Mouse (Mus musculus): ENCODE measurements around the gene Map6. TPM values are rescaled to one million over a fixed set of nuclear protein-coding genes. Genes with fewer than 3 reads are reported as not detected.
A peak's percentile ranks its signal among the peaks of the same experiment; 100 is the strongest.

Gene Map6
- total RNA-seq (2015; ENCODE audit: low replicate concordance) (not detected in 2 replicates), total RNA-seq (2017; ENCODE audit: low replicate concordance) (not detected in 2 replicates)

- ATAC-seq (replicated peaks; ENCODE audit: low FRiP score, poor library complexity, severe bottlenecking): no peak
Observed at GRCm38 (mm10) chr7:99267251-99267896, at the start of gene Map6. Gene Map6, plus strand, starts transcription at chr7:99267447.

- no peak for ATAC-seq (replicated peaks; ENCODE audit: low FRiP score, poor library complexity, severe bottlenecking)
Observed at GRCm38 (mm10) chr7:99224225-99224624, 43.0 kb upstream of the Map6 start.

GRCm38 (mm10) chr7:99224648-99225190 is 42.5 kb upstream of the Map6 start:
- no peak for ATAC-seq (replicated peaks; ENCODE audit: low FRiP score, poor library complexity, severe bottlenecking)

- ATAC-seq (replicated peaks; ENCODE audit: low FRiP score, poor library complexity, severe bottlenecking): no peak
Observed at GRCm38 (mm10) chr7:99225421-99225820, 41.8 kb upstream of the Map6 start.

- no peak for ATAC-seq (replicated peaks; ENCODE audit: low FRiP score, poor library complexity, severe bottlenecking)
Observed at GRCm38 (mm10) chr7:99226662-99227061, 40.6 kb upstream of the Map6 start.

DNA sequence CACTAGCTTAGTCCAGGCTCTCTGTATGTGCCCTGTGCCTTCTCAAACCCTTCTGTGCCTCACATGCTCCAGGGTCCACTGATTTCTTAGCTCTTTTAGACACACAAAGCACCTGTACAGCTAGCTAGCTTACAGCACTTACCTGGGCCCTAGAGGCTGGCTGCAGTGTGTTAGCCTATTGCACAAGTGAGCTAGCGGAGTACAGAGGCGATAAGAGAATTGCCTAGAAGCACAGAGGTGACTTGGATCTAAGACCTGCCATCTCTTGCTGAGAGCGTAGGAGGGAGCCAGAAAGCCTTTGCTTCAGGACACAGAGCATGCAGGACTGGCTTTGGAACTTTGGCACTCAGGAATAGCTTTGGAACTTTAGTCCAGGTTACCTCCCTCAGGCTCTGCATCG is 40.0 kb upstream of the Map6 start:
- ATAC-seq (replicated peaks; ENCODE audit: low FRiP score, poor library complexity, severe bottlenecking): no peak

GRCm38 (mm10) chr7:99228825-99229224 is 38.4 kb upstream of the Map6 start:
- no peak for ATAC-seq (replicated peaks; ENCODE audit: low FRiP score, poor library complexity, severe bottlenecking)

DNA sequence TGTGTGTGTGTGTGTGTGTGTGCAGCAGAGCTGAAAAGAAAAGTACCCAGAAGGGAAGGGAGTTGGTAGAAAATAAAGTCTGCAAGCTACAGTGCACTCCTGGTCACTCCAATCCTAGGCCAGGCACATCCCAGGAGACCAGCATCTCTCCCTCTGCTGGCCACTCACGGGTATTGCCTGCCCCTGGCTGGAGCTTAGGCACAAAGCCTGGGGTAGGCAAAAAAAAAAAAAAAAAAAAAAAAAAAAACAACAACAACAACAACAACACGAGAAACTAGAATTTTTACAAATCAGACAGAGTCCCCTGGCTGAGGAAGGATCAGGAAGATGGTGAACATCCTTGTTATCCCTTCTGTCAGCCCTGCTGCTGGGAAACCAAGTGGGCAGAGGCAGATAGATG is 37.8 kb upstream of the Map6 start:
- no peak for ATAC-seq (replicated peaks; ENCODE audit: low FRiP score, poor library complexity, severe bottlenecking)

DNA sequence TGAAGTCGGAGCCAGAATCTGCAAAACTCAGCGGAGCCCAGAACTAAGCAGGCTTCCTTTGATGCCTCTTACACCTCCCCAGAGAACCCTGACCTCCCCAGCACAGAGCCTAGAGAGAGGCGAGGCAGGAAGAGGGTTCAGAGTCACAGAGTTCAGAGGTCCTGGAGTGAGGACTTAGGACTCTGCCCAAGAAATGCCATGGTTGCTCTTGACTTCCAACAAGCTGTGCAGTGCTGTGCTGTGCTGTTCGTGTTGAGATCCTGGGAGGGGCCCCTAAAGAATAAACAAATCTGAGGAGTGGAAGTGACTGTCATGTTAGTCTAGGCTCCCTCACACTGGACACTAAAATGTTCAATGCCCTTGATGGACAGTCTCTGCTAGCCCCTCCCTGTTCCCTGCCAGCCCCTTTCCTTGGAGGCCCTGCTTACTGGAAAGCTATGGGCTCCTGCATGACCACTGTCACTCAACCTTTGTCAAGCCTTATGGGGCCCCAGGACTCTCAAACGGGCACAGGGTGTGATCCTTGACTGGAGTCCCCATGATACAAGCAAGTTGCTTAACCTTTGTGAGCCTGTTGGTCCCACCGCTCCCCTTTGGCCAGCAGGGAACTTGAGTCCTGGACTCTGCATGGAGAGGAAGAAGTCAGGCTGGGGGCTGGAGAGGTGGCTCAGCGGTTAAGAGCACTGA is 37.0 kb upstream of the Map6 start:
- ATAC-seq (replicated peaks; ENCODE audit: low FRiP score, poor library complexity, severe bottlenecking): no peak

- ATAC-seq (replicated peaks; ENCODE audit: low FRiP score, poor library complexity, severe bottlenecking): no peak
Observed at GRCm38 (mm10) chr7:99232571-99232970, 34.7 kb upstream of the Map6 start.

DNA sequence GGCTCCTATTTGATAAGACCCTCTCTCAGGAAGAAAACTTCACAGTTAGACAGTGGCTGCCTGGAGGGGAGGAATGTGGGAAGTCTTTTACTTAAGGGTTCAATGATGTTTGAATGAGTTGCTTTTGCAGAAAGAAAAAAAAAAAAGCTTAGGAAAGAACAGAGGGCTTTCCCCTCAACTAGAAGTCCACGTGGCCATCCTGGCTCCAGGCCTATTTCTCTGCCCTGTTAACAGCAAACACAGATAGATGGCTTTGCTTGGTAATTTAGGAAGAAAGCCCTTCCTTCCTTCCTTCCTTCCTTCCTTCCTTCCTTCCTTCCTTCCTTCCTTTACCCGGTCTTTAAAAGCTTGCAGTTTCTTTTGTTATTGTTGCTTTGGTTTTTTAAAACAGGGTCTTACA is 32.3 kb upstream of the Map6 start:
- no peak for ATAC-seq (replicated peaks; ENCODE audit: low FRiP score, poor library complexity, severe bottlenecking)

DNA sequence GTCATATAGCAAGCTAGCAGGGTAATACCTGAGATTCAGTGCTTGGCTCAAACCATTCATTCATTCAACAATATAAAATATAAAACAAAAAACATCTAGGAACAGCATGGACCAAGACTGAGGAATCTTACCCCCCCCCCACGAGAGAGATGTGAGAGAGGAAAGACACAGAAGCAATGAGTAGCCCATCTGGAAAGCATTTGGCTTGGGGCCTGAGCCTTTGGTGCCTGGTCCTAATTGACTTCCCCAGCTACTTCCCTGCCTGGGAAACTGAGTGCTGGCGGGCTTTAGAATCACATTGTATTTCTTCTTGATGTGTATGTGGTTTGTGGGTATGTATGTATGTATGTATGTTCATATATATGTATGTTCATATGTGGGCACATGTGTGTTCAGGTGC is 31.6 kb upstream of the Map6 start:
- ATAC-seq (replicated peaks; ENCODE audit: low FRiP score, poor library complexity, severe bottlenecking): no peak

DNA sequence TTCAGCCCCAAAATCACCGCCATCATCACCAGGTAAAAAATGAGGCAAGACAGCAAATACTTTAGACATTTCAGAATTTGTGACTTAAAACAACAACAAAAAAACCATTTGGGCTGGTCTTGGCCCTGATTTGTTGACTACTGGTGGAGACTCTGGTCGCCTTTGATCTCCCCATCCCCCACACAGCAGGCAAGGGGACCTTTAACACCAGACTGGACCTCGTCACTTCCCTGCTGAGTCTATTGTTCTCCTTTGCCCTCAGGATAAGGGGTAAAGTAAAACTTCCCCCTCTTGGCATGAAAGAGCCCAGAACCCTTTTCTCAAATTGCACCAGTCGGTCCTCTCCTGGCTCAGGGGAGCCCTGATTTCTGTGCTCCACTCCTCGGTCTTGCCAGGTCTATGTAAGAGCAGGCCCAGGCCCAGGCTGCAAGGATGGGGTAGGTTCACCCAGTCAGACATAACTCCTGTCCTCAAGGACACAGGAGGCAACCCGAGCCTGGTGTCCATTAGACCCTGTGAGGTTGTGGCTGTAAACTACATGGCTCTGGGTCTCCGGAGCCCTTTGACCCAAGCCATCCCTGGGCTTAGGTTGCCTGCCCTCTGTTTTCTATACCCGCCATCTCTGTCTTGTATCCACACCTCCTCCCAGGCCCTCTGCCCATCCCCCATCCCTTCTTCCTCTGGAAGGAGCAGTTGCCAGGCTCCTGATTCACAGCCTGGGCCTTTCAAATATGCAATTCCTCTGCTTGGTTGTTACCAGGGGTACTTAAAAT is 30.2 kb upstream of the Map6 start:
- no peak for ATAC-seq (replicated peaks; ENCODE audit: low FRiP score, poor library complexity, severe bottlenecking)

DNA sequence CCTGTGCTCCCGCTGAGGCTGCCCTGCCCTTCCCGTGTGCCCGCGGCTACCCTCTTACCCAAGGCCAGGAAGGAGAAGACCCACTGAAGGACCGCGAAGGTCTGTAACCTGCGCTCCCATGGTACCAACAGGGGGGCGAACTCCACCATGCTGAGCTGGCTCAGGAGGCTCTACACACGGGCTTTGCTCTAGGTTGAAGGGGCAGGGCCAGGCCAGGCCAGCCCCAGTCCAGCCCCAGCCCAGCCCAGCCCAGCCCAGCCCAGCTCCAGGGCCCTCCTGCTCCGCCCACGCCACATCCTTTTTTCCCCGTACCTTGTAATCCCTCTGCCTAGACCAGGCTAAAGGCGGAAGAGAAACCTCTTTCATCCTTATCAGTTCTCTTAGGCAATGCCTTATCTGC is 28.8 kb upstream of the Map6 start, which contains the start of gene Mogat2:
Gene Mogat2, minus strand, starts transcription at position 203 of the 400 bp plus-strand sequence.
- no peak for ATAC-seq (replicated peaks; ENCODE audit: low FRiP score, poor library complexity, severe bottlenecking)

DNA sequence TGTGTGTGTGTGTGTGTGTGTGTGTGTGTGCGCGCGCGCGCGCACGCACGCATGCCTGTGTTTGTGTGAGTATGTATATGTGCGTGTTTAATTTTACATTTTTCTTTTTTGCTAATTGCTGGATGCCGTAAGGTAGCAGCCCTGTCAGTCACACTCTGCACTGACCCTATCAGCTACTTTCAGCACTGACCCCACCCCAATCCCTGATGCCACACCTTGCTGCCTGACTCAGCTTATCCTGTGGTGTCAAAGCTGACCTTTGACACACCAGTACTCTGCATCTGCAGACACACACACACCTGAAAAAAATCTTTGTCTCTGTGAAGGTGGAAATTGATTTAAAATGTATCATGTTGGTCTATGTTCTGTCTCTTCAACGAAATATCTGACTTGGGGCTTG is 25.1 kb upstream of the Map6 start:
- ATAC-seq (replicated peaks; ENCODE audit: low FRiP score, poor library complexity, severe bottlenecking): no peak

DNA sequence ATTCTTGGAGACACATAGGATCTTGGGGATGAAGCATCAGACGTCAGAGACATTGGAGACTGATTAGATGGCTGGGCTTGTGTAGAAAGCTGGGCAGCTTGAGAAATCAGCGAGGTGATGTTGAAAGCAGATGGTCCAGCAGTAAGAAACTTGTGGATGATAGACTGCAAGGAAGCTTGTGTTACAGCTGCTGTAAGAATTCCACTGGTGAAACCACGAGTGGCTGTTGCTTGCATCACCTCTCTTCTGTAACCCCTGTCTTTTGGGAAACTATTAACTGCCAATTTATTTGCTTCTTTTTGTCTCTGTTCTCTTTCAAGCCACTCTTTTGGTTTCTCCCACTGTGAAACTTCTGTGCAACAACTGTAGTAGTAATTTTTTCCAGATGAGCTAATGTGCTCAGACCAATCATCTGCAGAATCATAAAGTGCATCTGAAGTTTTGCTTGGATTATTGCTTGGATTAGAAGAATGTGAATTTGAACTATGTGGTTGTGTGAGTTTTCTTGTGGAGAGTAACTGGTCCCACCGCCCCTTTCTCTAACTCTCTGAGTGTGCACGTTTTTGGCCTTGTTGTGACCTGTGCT is 19.0 kb upstream of the Map6 start:
- ATAC-seq (replicated peaks; ENCODE audit: low FRiP score, poor library complexity, severe bottlenecking): no peak

- peak; percentile 75 for ATAC-seq (replicated peaks; ENCODE audit: low FRiP score, poor library complexity, severe bottlenecking)
Observed at GRCm38 (mm10) chr7:99248906-99249581, 18.2 kb upstream of the Map6 start.

GRCm38 (mm10) chr7:99249582-99249911 is 17.7 kb upstream of the Map6 start:
- no peak for ATAC-seq (replicated peaks; ENCODE audit: low FRiP score, poor library complexity, severe bottlenecking)

DNA sequence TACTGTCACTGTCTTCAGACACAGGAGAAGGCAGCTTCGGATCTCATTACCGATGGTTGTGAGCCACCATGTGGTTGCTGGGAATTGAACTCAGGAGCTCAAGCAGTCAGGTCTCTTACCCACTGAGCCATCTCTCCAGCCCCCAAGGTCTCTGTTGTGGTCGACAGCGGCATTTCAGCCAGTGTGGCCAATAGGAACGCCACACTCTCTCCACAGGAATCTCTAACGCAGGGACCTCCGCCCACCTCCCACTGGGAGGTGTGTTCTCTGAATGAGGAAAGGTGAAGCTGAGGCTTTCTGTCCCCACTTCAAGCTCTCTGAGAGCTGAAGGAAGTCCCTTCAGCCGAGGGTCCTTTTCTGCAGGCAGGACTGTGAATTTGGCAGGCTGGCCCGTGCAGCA is 16.9 kb upstream of the Map6 start:
- no peak for ATAC-seq (replicated peaks; ENCODE audit: low FRiP score, poor library complexity, severe bottlenecking)

DNA sequence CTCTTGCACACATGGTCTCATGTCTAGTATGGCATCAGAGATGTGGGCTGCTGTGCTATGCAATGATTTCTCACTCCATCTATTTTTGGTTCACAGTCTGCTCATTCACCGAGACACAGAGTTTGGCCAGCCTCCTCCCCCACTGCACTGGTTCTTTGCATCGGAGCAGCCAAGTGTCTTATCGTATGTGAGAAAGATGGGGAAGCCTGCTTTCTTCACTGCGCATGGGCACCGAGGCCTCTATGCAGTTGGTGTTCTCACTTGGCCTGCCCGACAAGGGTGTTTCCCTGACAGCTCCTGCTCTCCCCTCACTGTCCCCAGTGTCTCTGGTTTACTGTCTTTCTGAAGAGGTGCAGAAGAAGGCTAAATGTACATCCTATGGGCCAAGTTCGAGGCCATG is 12.2 kb upstream of the Map6 start:
- no peak for ATAC-seq (replicated peaks; ENCODE audit: low FRiP score, poor library complexity, severe bottlenecking)
